Mouse (Mus musculus) kidney, adult 2 months (tissue): ENCODE measurements at regions not wholly inside any gene's neighbourhood (a gene's known extent, or its start where the extent isn't known, plus 50 kb on each side); places are given as distances from the start of the nearest gene placed in this dataset.
"Not testable (repeated sequence)": the region's sequence is repeated elsewhere in the genome, so short reads cannot be mapped to it uniquely, and the experiment has no call there.

Experiments used
- CTCF ChIP-seq: fragments of 200-500 bp; conservative IDR thresholded peaks from 2 replicates; pipeline ENCODE4 v1.5.1; 2011; ENCODE audit warnings: low read depth, mild to moderate bottlenecking, control low read depth, low read length, moderate library complexity, mixed read lengths; ENCODE audit not compliant: insufficient read depth, insufficient read length
- POLR2A ChIP-seq: fragments of 200-500 bp; IDR thresholded peaks from one replicate; pipeline ENCODE4 v1.6.1; 2011; ENCODE audit warnings: low read depth, low read length, control low read depth

DNA sequence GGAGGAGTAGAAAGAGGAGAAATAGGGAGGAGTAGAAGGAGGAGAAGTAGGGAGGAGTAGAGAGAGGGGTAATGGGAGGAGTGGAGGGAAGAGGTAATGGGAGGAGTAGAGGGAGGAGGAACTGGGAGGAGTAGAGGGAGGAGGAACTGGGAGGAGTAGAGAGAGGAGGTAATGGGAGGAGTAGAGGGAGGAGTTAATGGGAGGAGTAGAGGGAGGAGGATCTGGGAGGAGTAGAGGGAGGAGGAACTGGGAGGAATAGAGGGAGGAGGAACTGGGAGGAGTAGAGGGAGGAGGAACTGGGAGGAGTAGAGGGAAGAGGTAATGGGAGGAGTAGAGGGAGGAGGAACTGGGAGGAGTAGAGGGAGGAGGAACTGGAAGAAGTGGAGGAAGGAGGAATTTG, 200.0 kb upstream of the Sesn3 start:
- not testable (repeated sequence) for TF ChIP-seq POLR2A, CTCF
